Mouse (Mus musculus): ENCODE data around the gene Scd2.

- TF ChIP-seq CTCF (IDR thresholded peaks at IDR 0.05; ENCODE audit: low read depth) (no peak), EP300 (IDR thresholded peaks at IDR 0.05; ENCODE audit: low read depth) (no peak)
These were observed 2.7 kb downstream of the Scd2 start for GRCm38 (mm10) chr19:44296186-44296585.

Measured in liver, postnatal 0 days (tissue).